Mouse (Mus musculus): ENCODE measurements around the gene Myo1d. TPM values are rescaled to one million over a fixed set of nuclear protein-coding genes. Genes with fewer than 3 reads are reported as not detected.

Myo1d gene
- total RNA-seq, 2 experiments from 2014 or later = 74.0 to 87.7 TPM

GRCm38 (mm10) chr11:80550264-80550663, 229.6 kb downstream of the Myo1d start:
- DNase-seq = no peak

- no peak for DNase-seq
Measured at GRCm38 (mm10) chr11:80549854-80550253, 230.0 kb downstream of the Myo1d start.

- no peak for DNase-seq
Measured at GRCm38 (mm10) chr11:80546233-80546632, 233.6 kb downstream of the Myo1d start.

GRCm38 (mm10) chr11:80539056-80539455, 240.8 kb downstream of the Myo1d start:
- DNase-seq = no peak

GRCm38 (mm10) chr11:80532966-80533365, 246.9 kb downstream of the Myo1d start:
- DNase-seq = no peak

GRCm38 (mm10) chr11:80529149-80529548, 250.7 kb downstream of the Myo1d start:
- no peak for DNase-seq

GRCm38 (mm10) chr11:80527697-80528096, 252.1 kb downstream of the Myo1d start:
- DNase-seq = no peak

GRCm38 (mm10) chr11:80524213-80524612, 255.6 kb downstream of the Myo1d start:
- no peak for DNase-seq

- DNase-seq = peak in 1 of 2 experiments; percentile 19
Measured at GRCm38 (mm10) chr11:80523410-80523809, 256.4 kb downstream of the Myo1d start.

GRCm38 (mm10) chr11:80522852-80523251, 257.0 kb downstream of the Myo1d start:
- no peak for DNase-seq

- no peak for DNase-seq
Measured at GRCm38 (mm10) chr11:80521148-80521547, 258.7 kb downstream of the Myo1d start.

GRCm38 (mm10) chr11:80518421-80519367, 261.1 kb downstream of the Myo1d start:
- no peak for DNase-seq

- DNase-seq = no peak
Measured at GRCm38 (mm10) chr11:80515895-80516294, 263.9 kb downstream of the Myo1d start.

GRCm38 (mm10) chr11:80515346-80515745, 264.5 kb downstream of the Myo1d start:
- no peak for DNase-seq

GRCm38 (mm10) chr11:80513796-80514195, 266.0 kb downstream of the Myo1d start:
- no peak for DNase-seq

- no peak for DNase-seq
Measured at GRCm38 (mm10) chr11:80512313-80513056, 267.3 kb downstream of the Myo1d start.

GRCm38 (mm10) chr11:80510124-80510523, 269.7 kb downstream of the Myo1d start:
- no peak for DNase-seq

GRCm38 (mm10) chr11:80509176-80509506, 270.7 kb downstream of the Myo1d start:
- no peak for DNase-seq

GRCm38 (mm10) chr11:80508361-80509175, 271.3 kb downstream of the Myo1d start:
- DNase-seq = no peak

GRCm38 (mm10) chr11:80507791-80508190, 272.0 kb downstream of the Myo1d start:
- no peak for DNase-seq

- DNase-seq = no peak
Measured at GRCm38 (mm10) chr11:80506483-80506882, 273.3 kb downstream of the Myo1d start.

- no peak for DNase-seq
Measured at GRCm38 (mm10) chr11:80505581-80505980, 274.2 kb downstream of the Myo1d start.

All from adrenal gland, postnatal 36 days (tissue).